Mouse (Mus musculus) R1 (cell line): ENCODE data around the gene Gm14692.
"Not testable (repeated sequence)": the region's sequence is repeated elsewhere in the genome, so short reads cannot be mapped to it uniquely, and the experiment has no call there.

Experiments
- DNase-seq: peaks from one replicate; pipeline ENCODE4 v3.0.0-alpha.2; 2018; ENCODE audit warnings: low read depth, low spot score

The Gm14692 gene

GRCm38 (mm10) chrX:67695398-67695797 lies at the start of gene Gm14692:
Gene Gm14692 (plus strand): TSS chrX:67695698.
- not testable (repeated sequence) for DNase-seq

- DNase-seq = not testable (repeated sequence)
Measured at GRCm38 (mm10) chrX:67693462-67693861, 2.0 kb upstream of the Gm14692 start, which contains the start of gene Gm1140. Gene Gm1140 (minus strand): TSS chrX:67693562.
